Mouse (Mus musculus) large intestine, adult 2 months (tissue): ENCODE measurements at regions not wholly inside any gene's neighbourhood (a gene's known extent, or its start where the extent isn't known, plus 50 kb on each side); places are given as distances from the start of the nearest gene placed in this dataset.

Experiments
- DNase-seq: peaks from one replicate; pipeline ENCODE4 v3.0.0-alpha.2; 2012; ENCODE audit warnings: low read depth, low spot score
- WGBS: fragments of 180-500 bp; shearing (Covaris S2); methylation state at CpG from one replicate; pipeline ENCODE4 v1.1.7; 2018; 5-methylcytosine and 5-hydroxymethylcytosine counted together

DNA sequence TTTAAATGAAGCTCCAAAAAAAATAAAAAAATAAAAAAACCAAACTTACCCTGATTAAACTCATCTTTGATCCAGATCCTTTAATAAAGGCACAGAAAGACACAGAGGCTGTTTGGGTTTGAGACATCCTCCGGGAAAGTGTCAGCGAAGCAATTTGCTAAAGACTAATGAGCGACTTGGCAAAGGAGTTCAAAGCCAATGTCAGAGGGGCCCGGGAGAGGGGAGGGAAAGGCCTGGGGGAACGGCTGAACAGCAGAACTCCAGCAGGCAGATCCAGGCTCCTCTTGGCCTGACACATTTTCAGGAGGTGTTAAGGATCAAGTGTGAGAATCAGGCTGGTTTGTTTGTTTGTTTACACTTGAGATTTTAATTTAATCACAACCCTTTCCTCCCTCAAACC, 49.9 kb upstream of the Msx2 start:
- no peak for DNase-seq
- 38% methylated on average over 5 of the region's 5 CpGs for WGBS
